Mouse (Mus musculus) gastrocnemius, postnatal 4 days (tissue): ENCODE measurements around the gene Rrbp1. TPM values are rescaled to one million over a fixed set of nuclear protein-coding genes. Genes with fewer than 3 reads are reported as not detected.

Source experiments
- DNase-seq, 2 experiments: peaks; one replicate each; pipeline ENCODE4 v3.0.0; 2021 to 2022; ENCODE audit warnings: low spot score in 2 of 2, mixed read lengths in 2 of 2
- total RNA-seq, 2 experiments: library from RNA; stranded (reverse); gene quantifications; 2 replicates each; pipeline ENCODE4 v1.2.3; 2021

The Rrbp1 gene
- total RNA-seq, 2 experiments from 2014 or later, result 270 to 296 TPM

DNA sequence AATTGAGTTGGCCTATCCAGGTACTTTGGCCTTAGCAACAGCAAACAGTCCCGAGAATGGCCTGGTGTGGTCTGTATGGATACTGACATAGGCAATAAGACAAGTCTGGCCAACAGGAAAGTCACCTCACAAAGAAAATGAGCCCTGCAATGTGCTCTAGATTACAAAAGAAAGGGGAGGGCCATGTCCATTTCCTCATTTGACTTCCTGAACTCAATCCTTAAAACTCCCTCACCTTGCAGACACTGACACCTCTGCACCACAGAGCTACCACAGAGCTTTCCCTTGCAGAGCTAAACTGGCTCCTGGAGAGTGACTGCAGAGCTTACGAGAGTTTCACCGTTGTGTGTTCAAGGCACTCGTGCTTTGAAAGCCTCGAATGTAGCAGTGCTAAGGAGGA is 48.9 kb downstream of the Rrbp1 start:
- DNase-seq, result no peak

DNA sequence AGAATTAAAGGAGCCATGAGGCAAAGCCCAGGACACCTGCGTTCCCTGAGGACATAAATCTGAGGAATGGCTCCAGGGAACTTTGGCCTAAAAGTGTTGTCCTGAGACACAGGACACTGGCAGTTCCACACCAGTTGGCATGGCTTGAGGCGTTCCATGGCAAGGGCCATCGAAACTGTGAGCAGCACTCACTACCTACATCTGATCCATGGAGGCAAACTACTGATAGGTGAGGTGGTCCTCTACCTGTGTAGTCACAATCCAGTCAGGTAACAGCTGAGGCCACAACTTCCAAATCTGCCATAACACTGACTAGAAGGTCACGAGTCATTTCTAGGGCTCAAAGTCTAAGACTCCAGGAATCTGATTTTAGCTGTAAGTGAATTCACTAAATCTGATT is 55.3 kb downstream of the Rrbp1 start:
- no peak for DNase-seq

DNA sequence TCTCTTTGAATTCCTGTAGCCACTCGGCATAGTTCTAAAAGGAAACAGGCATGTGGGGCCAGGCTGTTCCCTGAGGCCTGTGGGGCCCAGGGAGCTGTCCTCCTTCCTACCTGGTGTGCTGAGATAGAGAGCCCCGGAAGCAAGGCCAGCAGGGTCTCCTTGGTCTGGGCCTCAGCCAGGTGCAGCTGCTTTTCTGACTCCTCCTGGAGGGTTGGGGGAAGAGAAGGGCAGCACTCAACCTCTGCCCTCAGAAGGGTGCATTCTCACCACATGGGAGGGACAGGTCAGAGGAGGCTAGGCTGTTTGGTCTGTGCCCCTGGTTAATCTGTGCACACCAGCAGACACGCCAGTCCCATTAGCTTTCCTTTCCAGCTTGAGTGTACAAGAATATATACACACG is 56.1 kb downstream of the Rrbp1 start:
- DNase-seq, result no peak

DNA sequence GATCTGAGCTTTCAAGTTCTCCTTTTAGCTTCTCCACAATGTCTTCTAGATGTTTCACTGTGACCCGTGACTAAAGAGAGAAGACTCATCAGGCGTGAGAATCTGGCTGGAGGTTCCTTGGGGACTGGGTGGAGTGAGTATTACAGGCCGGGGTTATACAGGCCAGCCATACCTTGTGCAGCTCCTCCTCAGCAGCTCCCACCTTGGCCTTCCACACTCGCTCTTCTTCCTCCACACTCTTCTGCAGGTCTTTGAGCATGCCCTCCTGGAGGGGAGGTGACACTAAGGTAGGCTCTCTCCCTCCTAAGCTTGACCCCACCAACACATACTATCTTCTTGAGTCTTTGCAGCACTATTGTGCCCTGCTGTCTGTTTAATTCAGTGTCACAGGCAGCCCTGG is 57.1 kb downstream of the Rrbp1 start:
- no peak for DNase-seq

DNA sequence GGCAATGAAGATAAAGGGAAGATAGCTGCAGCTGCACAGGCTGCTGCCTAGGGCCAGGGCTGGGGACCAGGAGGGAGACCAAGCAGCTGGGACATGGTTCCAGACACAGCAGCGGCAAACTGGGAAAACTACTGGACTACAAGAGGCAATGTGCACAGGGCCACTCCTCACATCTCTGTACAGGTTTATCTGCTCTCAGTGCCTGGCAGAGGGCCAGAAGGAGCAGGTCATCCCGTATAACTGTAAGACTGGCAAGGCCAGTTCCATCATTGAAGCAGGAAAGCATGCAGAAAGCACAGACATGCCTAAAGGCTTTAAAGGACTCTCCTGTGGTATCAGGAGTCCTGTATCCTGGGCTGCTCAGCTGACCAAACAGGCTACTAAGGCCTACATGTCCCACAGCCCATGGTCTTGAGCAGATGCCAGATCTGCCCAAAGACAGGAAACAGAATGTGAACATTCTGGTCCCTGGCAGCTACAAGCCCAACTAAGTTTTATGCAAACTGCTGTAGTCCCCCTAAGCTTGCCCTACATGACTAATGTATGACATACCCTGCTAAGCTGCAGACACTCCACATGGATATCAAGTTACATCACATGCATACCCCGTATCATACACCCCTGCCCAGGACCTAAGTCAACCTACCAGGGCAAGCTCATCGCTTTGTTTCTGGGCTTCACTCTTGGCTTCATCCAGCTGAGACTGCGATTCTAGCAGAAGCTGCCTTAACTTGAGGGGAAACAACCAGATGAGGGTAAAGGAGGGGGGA is 59.3 kb downstream of the Rrbp1 start:
- DNase-seq, result no peak

DNA sequence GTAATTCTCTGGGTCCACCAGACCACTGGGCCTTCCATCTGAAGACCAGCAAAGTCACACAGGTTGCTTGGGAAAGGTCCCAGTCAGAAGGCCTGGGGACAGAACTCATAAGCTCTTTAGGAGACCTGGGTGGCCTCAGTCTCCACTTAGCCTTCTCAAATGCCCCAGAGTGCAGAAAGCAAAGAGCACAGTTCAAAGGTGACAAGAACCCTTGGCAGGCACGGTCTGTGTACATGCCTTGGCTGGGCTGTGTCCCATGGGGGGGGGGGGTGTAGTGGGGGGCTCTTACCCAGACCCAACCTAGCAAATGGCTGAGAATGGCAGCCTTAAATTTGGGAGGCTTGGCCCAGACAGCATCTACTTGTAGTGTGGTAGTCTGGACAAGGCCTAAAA is 60.0 kb downstream of the Rrbp1 start:
- no peak for DNase-seq

DNA sequence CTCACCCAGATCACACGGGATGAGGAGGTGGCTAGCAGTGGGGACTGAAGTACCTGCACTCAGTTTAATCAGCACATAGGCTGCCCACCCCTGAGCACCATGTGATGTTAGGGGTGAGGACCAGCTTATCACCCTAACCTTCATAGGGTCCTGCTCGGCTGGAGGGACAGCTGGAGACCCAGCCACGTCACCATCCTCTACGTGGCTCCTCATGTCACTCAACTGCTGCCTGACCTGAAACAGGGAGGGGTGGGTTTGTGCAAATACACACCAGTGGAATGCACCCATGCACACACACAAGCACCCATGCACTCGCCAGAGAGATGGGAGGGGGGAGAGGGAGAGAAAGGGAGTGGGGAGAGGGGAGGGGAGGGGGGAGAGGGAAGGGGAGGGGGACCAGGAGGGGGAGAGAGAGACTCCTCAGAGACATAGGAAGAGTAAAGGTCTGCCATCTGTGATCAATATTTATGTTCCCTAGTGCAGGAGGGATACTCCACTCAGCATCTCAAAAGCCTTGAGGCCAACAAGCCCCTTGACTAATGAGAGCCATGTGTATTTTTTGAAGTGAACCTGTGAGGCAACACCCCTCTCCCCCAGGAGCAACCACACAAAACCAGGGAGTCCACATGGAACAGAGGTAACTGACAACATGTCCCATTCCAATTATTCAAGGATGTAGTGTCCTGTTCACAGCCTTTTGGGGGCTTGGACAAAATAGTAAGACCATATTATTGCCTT is 60.6 kb downstream of the Rrbp1 start:
- DNase-seq, result no peak

DNA sequence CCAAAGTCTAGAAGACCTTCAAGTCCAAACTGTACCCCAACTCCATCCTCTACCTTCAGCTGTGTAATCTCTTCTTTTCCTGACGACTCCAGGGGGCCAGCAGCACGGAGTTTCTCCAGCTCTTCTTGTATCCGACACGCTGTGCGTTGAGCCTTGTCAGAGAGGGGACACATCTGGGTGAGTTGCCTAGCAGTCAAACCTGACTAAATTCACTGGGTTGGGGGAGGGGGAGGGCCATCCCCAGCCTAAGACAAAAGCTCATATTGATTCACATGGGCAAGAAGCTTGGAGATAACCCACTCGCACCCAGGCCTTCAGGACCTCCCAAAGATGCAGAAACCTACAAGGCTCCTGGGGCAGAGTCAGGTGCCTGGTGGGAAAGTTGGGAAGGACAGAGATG is 61.8 kb downstream of the Rrbp1 start:
- DNase-seq, result no peak

DNA sequence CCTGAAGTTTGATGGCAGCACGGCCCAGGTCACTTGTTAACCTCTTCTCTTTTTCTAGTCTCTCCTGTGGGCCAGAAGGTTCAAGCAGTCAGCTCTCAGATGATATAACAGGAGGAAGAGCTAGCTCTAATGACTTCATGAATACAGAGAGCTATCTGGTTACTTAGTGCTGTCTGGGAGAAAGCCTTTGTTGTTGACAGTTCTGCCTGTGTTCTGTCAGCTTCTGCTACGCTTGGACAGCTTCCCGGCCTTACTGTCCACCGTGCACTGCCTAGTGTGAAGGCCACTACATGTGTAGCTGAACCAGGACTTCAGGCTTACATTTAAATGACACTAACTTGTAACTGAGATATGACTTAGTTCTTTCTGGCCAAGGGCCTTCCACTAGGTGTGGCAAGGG is 62.6 kb downstream of the Rrbp1 start:
- DNase-seq, result no peak

DNA sequence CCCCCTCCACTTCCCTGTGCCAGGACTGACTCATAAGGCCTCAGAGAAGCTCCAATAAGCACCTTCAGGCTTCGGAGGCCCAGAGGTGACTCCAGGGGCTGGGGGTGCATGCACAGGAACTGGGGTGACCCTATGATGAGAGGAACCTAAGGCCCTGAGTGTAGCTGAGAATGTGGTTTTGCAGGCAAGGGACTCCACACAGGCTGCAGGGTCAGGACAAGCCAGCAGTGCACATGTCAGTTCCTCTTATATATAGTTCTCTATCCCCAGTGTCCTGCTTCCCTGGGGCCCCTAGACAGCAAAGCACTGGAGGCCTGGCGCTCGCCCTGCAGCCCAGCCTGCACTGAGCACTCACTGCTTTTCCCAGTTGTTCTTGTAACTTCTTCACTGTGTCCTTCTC is 63.1 kb downstream of the Rrbp1 start:
- DNase-seq, result no peak

DNA sequence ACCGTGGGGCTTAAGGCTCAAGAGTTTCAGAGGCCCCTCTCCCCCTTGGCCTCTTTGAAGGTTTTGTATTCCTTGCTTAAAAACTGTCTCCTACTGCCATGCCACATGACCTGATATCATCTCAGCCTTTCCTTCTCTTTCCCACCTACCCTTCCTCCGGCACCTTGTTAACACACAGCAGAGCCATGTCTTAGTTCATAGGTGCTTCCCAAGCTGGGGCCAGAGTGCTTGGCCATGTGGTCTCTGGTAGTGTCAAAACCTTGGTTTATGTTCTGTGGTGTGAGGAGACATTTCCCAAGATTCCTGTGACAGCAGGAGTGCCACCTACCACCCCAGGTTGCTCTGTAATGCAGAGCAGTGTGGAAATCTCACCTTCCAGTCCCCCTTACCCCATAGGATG is 64.7 kb downstream of the Rrbp1 start:
- no peak for DNase-seq

DNA sequence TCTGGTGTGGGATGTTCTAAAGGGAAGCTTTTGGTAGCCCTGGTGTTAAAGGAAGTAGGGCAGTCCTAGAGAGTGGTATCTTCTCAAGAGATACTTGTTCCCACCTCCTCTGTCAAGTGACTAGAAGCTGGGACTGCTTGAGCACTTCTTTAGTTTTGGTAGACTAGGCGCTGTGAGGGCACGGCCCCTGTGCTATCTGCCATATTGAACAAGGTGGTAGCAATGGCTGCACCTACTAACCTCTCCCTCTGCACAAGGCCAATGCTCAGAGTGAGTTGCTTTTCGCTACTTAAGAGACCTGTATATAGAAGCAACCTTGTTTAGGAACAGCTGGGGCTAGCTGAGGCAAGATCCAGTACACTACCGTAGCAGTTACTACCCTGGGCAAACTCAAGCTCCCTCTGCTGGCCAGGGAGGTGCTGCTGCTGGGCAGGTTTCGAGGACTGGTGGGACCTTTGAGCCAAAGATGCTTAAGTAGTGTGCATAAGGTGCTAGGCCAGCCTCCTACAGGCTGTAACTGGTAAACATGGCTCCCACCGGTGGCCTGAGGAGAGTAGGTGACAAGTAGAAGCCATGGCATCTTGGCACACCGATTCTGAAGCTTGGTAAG is 65.5 kb downstream of the Rrbp1 start:
- no peak for DNase-seq

DNA sequence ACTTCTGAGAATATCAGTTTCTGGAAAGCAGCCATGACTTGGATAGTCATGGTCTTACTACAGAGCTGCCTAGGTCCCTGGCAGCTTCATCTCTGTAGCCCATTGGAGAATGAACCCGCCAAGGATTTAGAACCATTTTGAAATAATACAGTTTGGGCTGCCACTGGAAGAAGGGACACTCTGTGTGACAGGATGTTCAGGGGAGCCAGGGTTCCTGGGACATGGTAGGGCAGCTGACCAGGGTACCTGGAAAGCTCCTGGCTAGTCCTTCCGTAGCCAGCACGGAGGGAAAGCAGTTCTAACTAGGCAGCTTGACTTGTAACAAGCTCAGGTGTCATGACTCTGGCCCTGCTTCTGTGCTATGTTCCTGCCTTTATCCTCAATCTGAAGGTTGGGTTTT is 66.3 kb downstream of the Rrbp1 start:
- no peak for DNase-seq

DNA sequence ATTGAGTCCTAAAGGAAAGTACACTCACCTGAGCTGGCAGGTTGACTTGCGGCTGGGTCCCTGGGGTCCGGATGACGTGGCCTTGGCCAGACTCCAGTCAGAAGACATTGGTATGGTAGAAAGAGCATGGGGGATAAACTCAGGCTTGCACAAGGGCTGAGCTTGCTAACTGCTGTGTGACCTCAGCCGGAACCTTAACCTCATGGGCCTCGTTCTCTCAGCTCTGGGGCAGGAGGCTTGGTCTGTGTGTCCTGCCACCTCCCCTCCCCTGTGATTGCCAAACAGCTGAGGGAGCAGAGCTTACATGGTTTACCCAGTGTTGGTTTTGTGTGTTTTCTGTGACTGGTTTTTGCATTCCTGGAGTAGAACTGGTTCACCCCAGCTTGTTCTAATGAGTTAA is 70.7 kb downstream of the Rrbp1 start:
- no peak for DNase-seq

DNA sequence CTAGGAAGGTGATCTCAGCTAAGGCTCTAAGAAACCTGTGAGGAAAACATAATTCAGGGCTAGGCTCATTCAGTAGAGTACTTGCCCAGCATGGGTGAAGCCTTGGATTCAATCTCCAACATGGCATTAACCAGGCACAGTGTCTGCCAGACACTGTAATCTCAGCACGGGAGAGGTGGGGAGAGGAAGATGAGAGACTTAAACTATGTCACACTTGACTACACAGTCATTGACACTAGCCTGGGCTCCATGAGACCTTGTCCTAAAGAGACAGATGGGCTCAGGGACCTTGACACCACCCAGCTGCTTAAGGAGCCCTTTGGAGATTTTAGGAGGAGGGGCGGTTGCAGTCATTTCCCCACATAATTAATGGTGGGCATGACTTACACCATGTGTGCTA is 73.2 kb downstream of the Rrbp1 start:
- DNase-seq, result no peak

DNA sequence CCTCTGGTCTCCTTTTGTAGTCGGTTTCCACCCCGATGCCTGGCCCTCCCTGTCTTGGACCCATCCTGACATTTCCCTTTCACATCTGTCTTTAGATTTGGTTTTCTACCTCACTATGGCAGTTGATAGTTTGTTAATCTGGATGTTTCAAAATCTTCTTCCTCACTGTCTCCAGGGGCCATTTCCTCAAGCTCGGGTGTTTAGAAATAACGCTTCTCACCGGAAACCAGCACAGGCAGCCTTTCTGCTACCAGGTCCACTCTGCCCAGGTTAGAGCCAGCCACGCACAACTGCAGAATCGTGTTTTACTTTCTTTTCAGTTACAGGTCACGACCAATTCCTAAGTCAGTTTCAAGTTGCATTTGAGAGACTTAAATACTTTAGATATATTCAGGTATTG is 76.6 kb downstream of the Rrbp1 start:
- DNase-seq, result no peak

DNA sequence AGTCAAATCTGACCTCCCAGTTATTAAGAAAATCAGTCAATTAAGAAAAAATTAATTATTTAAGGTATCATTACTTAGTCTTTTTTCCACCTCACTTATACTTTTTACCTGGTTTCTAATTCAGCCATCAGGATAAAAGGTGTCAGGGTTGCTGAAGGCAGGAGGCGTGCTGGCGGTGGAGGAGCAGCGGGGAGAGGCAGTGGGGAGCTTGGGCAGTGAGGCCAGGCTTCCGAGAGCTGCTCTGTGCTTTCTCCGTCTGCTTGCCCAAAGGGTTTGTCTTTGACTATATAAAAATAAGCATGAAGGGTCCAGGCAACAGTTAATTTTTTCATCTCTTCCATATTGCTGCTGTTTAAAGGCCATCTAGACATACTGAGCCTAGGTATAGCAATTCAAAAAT is 77.5 kb downstream of the Rrbp1 start:
- no peak for DNase-seq

DNA sequence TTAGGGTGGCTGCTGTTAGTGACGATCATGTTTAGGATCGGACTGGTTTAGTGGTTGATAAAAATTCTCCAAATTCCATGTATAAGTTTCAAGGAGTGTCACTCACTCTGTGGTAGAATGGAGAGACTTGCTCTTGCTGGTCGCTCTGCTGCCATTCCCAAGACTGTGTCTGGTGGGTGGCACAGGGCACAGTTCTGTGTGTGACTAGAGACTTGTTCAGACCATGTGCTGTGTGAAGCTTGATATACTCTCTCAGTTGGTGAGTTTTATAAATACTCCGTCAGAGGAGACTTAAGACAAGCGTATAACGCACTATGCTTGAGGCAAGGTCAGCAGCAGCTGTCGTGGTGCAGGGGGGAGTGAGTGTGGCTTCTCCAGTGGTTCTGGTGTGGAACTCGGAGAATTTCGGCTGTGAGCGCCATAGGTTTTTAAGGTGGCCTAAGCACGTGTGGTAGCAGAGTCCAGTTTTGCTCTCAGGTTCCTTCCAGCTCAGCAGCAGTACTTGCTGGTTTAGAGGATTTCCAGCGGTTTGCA is 78.7 kb downstream of the Rrbp1 start:
- no peak for DNase-seq

DNA sequence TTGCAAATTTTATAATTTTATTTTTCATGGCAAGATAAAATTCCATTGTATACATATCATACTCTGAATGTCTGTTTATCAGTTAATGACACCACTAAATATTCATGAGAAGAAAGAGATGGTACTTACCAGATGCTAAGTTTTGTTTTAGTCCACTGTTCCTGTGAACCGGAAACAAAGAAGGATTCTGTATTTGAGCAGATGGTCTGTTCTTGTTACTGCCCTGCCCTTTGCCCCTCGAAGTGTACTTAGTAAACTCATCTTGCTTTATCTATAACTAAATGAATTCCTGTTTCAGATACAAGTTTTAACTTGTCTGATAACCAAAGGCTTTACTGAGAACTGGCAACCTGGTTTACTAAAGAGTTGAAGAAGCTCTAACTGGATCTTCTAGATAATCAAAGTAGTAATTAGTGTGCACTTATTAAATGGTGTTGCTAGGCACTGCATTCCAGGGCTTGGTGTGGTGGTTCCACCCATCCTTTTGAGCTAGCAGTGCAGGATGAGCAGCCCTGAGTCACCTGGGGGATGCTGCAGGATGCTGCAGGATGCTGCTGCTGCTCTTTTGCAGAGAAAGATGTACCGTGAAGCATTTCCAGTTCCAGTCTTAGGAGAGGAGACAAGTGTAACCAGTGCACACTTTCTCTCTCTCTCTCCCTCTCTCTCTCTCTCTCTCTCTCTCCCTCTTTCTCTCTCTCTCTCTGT is 81.3 kb downstream of the Rrbp1 start:
- no peak for DNase-seq

DNA sequence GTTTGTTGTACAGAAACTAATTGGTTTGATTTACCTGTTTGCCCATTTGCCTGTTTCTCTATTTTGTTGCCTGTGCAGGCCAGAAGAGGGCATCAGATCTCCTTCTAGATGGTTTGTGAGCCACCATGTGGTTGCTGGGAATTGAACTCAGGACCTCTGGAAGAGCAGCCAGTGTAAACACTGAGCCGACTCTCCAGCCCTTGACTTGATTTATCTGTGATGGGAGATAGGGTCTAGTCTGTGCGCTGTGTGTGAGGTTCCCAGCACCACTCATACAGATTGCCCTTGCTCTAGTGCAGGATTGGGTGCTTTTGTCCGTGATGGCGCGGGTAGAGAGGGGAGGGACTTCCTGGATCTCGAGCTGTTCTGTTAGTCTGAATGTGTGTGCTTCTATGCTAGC is 85.2 kb downstream of the Rrbp1 start:
- DNase-seq, result no peak

DNA sequence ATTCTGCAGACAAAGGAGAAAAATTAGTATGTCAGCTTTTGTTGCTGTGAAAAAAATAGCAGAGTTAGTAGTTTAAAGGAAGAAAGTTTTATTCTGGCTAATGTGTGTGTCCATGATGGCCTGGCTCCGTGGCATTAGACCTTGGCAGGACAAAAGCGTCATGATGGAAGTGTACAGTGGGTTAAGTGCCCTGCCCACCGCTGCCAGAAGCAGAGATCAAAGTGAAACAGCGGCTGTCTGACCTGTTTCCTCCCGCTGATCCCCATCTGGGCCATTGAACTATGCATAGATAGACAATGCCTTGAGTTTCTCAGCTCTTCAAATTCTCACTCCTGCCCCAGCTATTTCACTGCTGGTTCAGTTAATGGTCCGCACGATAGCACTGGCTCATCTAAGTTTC is 87.0 kb downstream of the Rrbp1 start:
- DNase-seq, result no peak
